Mouse (Mus musculus) forebrain, postnatal 0 days (tissue): ENCODE results near the gene Pak1ip1. TPM values are rescaled to one million over a fixed set of nuclear protein-coding genes. Genes with fewer than 3 reads are reported as not detected.

Experiments used
- ATAC-seq: fragments of 200-750 bp; cut with Nextera tagmentation; 2 replicates; pipeline ENCODE4 v1.8.0; 2017; ENCODE audit warnings: mild to moderate bottlenecking, moderate library complexity
- DNase-seq: peaks from one replicate; pipeline ENCODE4 v3.0.0-alpha.2; 2015
- H3K27ac ChIP-seq: fragments of 300-500 bp; sonication (generic); 2 replicates; pipeline ENCODE4 v1.5.1; 2014; ENCODE audit warnings: low read depth, mild to moderate bottlenecking, antibody characterized with exemption, low read length, moderate library complexity, mixed read lengths
- H3K27me3 ChIP-seq: fragments of 300-500 bp; sonication (generic); 2 replicates; pipeline ENCODE4 v1.6.1; 2014; ENCODE audit warnings: mild to moderate bottlenecking, low read length, mixed read lengths; ENCODE audit not compliant: insufficient read depth
- H3K36me3 ChIP-seq: fragments of 300-500 bp; sonication (generic); 2 replicates; pipeline ENCODE4 v1.6.1; 2014; ENCODE audit warnings: mild to moderate bottlenecking, moderate library complexity; ENCODE audit not compliant: insufficient read depth
- H3K4me1 ChIP-seq: fragments of 300-500 bp; sonication (generic); 2 replicates; pipeline ENCODE4 v1.6.1; 2014; ENCODE audit warnings: antibody characterized with exemption; ENCODE audit not compliant: insufficient read depth
- H3K4me2 ChIP-seq: fragments of 300-500 bp; sonication (generic); 2 replicates; pipeline ENCODE4 v1.6.1; 2014; ENCODE audit warnings: low read depth, mild to moderate bottlenecking, moderate library complexity
- H3K4me3 ChIP-seq: fragments of 300-500 bp; sonication (generic); 2 replicates; pipeline ENCODE4 v1.5.1; 2014; ENCODE audit warnings: low read depth, low read length, mixed read lengths
- H3K9ac ChIP-seq: fragments of 300-500 bp; sonication (generic); 2 replicates; pipeline ENCODE4 v1.6.1; 2014; ENCODE audit warnings: mild to moderate bottlenecking
- H3K9me3 ChIP-seq: fragments of 300-500 bp; sonication (generic); 2 replicates; pipeline ENCODE4 v1.6.1; 2016; ENCODE audit warnings: low read length
- CTCF ChIP-seq: sonication (generic); IDR thresholded peaks from 2 replicates; pipeline ENCODE4 v1.5.1; 2016; ENCODE audit warnings: antibody characterized with exemption, control low read depth, low read depth
- WGBS: fragments of 180-500 bp; shearing (Covaris S2); extraction: QIAGEN DNeasy Blood & Tissue Kit; methylation state at CpG from one replicate; pipeline ENCODE4 v1.1.7; 2014; 5-methylcytosine and 5-hydroxymethylcytosine counted together
- polyA plus RNA-seq: library from polyadenylated mRNA; unstranded; fragments of >200 nt; fragmentation: Nextera tagmentation; extraction: Ambion mirVana; gene quantifications from 2 replicates; pipeline ENCODE4 v1.2.1, GENCODE M21; 2015
- total RNA-seq: library from RNA; depleted of rRNA; stranded (reverse); fragments of >200 nt; gene quantifications from 2 replicates; pipeline ENCODE4 v1.2.3, GENCODE M21; 2014

Pak1ip1 gene
- total and polyA plus RNA-seq, 2 experiments from 2014 or later: 42.9 to 52.5 TPM

DNA sequence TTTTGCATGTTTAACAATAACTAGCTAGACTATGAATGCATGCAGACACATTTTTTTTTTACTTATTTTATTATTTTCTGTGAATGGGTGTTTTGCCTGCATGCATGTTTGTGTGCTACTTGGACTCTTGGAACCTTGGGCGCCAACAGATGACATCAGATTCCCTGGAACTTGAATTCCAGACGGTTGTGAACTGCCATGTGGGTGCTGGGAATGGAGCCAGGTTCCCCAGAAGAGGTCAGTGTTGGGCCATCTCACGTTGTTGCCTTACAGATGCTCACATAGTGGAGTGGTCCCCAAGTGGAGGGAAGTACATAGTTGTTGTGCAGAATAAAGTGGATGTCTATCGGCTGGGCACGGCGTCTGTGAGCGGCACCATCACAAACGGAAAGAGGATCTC is 8.1 kb downstream of the Pak1ip1 start:
- TF ChIP-seq CTCF: no peak
- no peaks in the 10 kb centered on the region for H3K4me1 ChIP-seq
- no peak overlapping the region for H3K4me3 ChIP-seq
- WGBS: 80% methylated on average over 8 of the region's 8 CpGs
- no peaks in the 10 kb centered on the region for H3K9me3 ChIP-seq
- H3K36me3 ChIP-seq: peaks cover 87% of the 10 kb centered on the region
- DNase-seq: no peak
- ATAC-seq: no peak
- H3K27me3 ChIP-seq: no peaks in the 10 kb centered on the region
- H3K4me2 ChIP-seq: no peak overlapping the region
- H3K9ac ChIP-seq: no peak overlapping the region
- H3K27ac ChIP-seq: no peak overlapping the region

GRCm38 (mm10) chr13:41015829-41016634 is 15.2 kb downstream of the Pak1ip1 start, which contains the start of gene Tmem14c:
Gene Tmem14c (plus strand): TSS chr13:41016292.
- H3K9me3 ChIP-seq: no peaks in the 10 kb centered on the region
- no peak for TF ChIP-seq CTCF

GRCm38 (mm10) chr13:41016797-41017405 is 16.1 kb downstream of the Pak1ip1 start:
- no peak for TF ChIP-seq CTCF
- Histone ChIP-seq H3K27ac (0 out of 2 replicates have a peak overlapping the region, but pooled peaks have one; percentile 77), H3K4me1 (peaks cover 9% of the 10 kb centered on the region), H3K9ac (peak overlapping the region; percentile 46), H3K27me3 (no peaks in the 10 kb centered on the region), H3K36me3 (peaks cover 25% of the 10 kb centered on the region), H3K9me3 (no peaks in the 10 kb centered on the region), H3K4me2 (peak overlapping the region; percentile 65), H3K4me3 (peak overlapping the region; percentile 60)
- peak; percentile 4 for DNase-seq
- ATAC-seq: no peak
- 36% methylated on average over 12 of the region's 12 CpGs for WGBS

More at GRCm38 (mm10) chr13:41015829-41016634, 15.2 kb downstream of the Pak1ip1 start, which contains the start of gene Tmem14c:
- peak within 1 kb of the TSS; percentile 77 for H3K27ac ChIP-seq
- peaks cover 30% of the 10 kb centered on the region for H3K36me3 ChIP-seq
- H3K9ac ChIP-seq: peak within 1 kb of the TSS; percentile 46
- peak within 1 kb of the TSS; percentile 60 for H3K4me3 ChIP-seq
- DNase-seq (peak; percentile 91), ATAC-seq (peak; percentile 99)
- WGBS: 2% methylated on average over 43 of the region's 43 CpGs
- H3K4me1 ChIP-seq: peaks cover 9% of the 10 kb centered on the region
- peak within 1 kb of the TSS; percentile 65 for H3K4me2 ChIP-seq
- no peaks in the 10 kb centered on the region for H3K27me3 ChIP-seq

DNA sequence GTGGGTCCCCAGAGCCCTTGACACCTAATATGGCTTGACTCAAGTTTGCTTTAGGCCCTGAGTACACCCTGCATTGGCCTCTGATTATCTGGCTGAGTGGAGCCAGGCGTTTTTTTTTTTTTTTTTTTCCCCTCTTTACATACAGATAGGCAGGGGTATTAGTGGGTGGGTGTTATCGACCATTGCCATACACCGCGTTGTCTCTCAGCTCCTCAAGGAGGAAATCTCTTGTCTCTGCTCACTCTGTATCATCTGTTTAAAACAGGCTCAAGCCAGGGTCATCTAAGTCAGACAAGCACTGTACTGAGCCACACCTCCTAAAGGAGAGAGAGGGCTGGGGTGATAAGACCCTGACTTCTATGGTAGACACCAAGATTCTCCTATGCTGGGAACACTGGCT is 17.0 kb downstream of the Pak1ip1 start:
- no peaks in the 10 kb centered on the region for H3K9me3 ChIP-seq
- H3K4me2 ChIP-seq: no peak overlapping the region
- H3K9ac ChIP-seq: no peak overlapping the region
- DNase-seq (no peak), ATAC-seq (no peak)
- H3K27me3 ChIP-seq: no peaks in the 10 kb centered on the region
- H3K36me3 ChIP-seq: peaks cover 16% of the 10 kb centered on the region
- 81% methylated on average over 4 of the region's 4 CpGs for WGBS
- H3K4me1 ChIP-seq: peaks cover 9% of the 10 kb centered on the region
- TF ChIP-seq CTCF: no peak
- no peak overlapping the region for H3K4me3 ChIP-seq
- H3K27ac ChIP-seq: no peak overlapping the region

DNA sequence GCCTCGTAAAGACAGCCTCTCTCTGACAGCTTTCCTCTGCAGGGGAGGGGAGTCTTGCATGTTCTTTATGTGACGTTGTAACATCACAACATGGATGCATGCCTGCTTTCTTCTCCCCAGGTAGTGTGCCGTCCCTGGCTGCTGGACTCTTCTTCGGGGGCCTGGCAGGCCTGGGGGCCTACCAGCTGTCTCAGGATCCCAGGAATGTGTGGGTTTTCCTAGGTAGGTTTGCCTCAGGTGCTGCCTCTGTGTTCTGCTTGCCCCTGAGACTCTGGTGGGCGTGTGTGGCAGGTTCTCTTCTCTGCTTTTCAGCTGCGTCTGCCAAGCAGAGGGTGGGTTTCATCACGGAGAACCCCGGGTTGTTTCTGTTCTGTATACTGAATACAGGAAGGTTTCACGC is 17.4 kb downstream of the Pak1ip1 start:
- H3K4me2 ChIP-seq: no peak overlapping the region
- ATAC-seq: no peak
- no peak for TF ChIP-seq CTCF
- no peak overlapping the region for H3K4me3 ChIP-seq
- no peak for DNase-seq
- 95% methylated on average over 9 of the region's 9 CpGs for WGBS
- H3K9me3 ChIP-seq: no peaks in the 10 kb centered on the region
- H3K4me1 ChIP-seq: peaks cover 9% of the 10 kb centered on the region
- H3K36me3 ChIP-seq: peaks cover 12% of the 10 kb centered on the region
- no peak overlapping the region for H3K27ac ChIP-seq
- H3K9ac ChIP-seq: no peak overlapping the region
- H3K27me3 ChIP-seq: no peaks in the 10 kb centered on the region

DNA sequence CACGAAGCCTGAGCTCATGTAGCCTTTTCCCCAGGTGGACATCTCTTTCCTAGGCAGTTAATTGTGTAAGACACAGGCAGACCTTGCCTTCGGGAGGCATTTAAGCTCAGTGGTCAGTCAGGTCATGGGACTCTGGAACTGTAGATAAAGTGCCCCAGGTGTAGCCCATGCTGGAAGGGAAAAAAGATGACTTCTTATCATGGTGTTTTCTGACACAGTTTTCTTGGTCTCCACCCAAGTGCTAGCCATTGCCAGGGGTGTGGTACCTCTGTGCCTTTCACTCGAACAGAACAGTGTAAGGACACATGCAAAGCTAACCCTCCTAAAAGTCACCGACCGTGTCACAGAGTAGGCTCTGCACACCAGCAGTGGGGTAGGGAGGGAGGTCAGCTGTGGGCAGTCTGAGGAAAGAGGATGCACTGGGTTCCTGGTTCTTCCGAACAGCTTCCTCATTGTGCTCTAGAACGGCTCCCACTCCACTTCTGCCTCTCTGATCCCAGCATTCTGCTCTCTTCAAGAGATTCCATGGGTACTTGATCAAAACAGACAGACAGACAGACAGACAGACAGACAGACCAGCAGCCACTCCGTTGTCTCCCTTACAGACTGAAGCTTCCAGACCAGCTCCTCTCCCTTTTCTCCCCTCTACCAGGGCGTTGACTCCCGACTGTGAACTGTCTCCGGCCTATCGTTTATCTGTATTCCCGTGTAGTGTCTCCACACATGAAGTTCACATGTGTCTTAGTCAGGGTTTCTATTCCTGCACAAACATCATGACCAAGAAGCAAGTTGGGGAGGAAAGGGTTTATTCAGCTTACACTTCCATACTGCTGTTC is 18.2 kb downstream of the Pak1ip1 start:
- WGBS: 96% methylated on average over 13 of the region's 13 CpGs
- H3K27ac ChIP-seq: no peak overlapping the region
- H3K9me3 ChIP-seq: no peaks in the 10 kb centered on the region
- H3K4me1 ChIP-seq: peaks cover 9% of the 10 kb centered on the region
- no peak for TF ChIP-seq CTCF
- no peak overlapping the region for H3K9ac ChIP-seq
- H3K36me3 ChIP-seq: peaks cover 8% of the 10 kb centered on the region
- no peak overlapping the region for H3K4me2 ChIP-seq
- DNase-seq: no peak
- no peak overlapping the region for H3K4me3 ChIP-seq
- no peak for ATAC-seq
- H3K27me3 ChIP-seq: no peaks in the 10 kb centered on the region
